Mouse (Mus musculus): ENCODE results near the gene Ficd. TPM values are rescaled to one million over a fixed set of nuclear protein-coding genes. Genes with fewer than 3 reads are reported as not detected.
A peak's percentile ranks its signal among the peaks of the same experiment; 100 is the strongest.

Gene Ficd
- polyA plus RNA-seq, 1 experiment from 2014 or later, result 7.0 TPM

DNA sequence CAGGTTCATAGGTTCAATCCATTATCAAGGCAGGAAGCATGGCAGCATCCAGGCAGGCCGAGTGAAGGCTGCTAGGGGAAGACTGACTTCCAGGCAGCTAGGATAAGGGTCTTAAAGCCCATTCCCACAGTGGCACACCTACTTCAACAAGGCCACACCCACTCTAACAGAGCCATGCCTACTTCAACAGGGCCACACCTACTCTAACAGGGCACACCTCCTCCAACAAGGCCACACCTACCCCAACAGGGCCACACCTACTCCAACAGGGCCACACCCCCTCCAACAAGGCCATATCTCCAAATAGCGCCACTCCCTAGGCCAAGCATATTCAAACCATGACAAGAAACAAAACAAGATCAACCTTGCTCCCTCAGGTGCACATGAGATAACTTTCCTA, 22.7 kb upstream of the Ficd start:
- Histone ChIP-seq H3K27ac (ENCODE audit: low read length) (no peak overlapping the region), H3K9me3 (ENCODE audit: low read length) (no peaks in the 10 kb centered on the region)
- WGBS, result 76% methylated on average over 2 of the region's 2 CpGs

DNA sequence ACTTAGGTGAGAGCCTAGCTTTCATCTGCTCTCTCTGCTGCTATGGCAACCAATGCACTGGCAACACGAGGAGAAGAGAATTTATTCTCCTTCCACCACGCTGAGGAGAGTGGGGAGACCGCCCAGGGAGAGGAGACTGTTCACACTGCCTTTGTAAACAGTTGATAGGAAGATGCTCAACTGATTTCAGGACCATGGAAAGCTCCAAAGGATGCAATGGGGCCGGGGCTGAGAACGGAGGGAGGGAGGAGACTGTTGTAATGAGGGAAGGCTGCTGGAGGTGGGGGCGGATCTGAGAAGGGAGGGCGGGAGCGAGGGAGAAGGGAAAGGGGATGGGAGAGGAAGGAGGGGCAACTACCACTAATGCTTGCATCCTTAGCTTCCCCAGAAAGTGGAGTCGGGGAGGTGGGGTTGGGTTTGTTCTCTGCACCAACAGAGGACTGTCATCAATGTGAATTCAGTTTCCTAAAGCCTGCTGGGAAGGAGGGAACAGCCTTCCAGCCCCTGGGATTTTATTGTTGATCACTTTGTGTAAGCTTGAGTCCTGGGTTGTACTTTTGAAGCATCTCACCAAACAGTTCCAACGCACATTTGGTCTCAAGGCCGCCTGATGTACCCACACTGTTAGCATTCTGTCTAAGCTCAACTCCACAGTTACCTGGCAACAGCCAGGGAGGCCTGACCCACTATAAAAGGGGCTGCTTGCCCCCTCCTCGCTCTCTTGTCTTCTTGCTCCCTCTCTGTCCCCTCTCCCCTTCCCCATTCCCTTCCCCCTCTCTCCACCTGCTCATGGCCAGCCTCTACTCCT, 18.8 kb upstream of the Ficd start:
- Histone ChIP-seq H3K4me3 (ENCODE audit: low read length) (no peak overlapping the region), H3K9me3 (ENCODE audit: low read length) (no peaks in the 10 kb centered on the region), H3K9ac (replicated peaks; ENCODE audit: low read length) (no peak overlapping the region), H3K4me2 (replicated peaks; ENCODE audit: low read depth, low read length) (no peak overlapping the region), H3K4me1 (ENCODE audit: insufficient read depth, low read length) (no peaks in the 10 kb centered on the region), H3K36me3 (ENCODE audit: insufficient read depth, low read length) (no peaks in the 10 kb centered on the region), H3K27ac (ENCODE audit: low read length) (no peak overlapping the region), H3K27me3 (ENCODE audit: insufficient read depth, low read length) (no peaks in the 10 kb centered on the region)
- ATAC-seq (ENCODE audit: low FRiP score, low TSS enrichment), result 0 out of 2 replicates have a peak, but pooled peaks have one; percentile 65
- 6% methylated on average over 12 of the region's 12 CpGs for WGBS

More for the DNA sequence above, 22.7 kb upstream of the Ficd start:
- no peaks in the 10 kb centered on the region for H3K36me3 ChIP-seq (ENCODE audit: insufficient read depth, low read length)
- no peaks in the 10 kb centered on the region for H3K4me1 ChIP-seq (ENCODE audit: insufficient read depth, low read length)
- no peak for ATAC-seq (ENCODE audit: low FRiP score, low TSS enrichment)
- no peak overlapping the region for H3K4me2 ChIP-seq (replicated peaks; ENCODE audit: low read depth, low read length)
- no peaks in the 10 kb centered on the region for H3K27me3 ChIP-seq (ENCODE audit: insufficient read depth, low read length)
- no peak overlapping the region for H3K4me3 ChIP-seq (ENCODE audit: low read length)
- no peak overlapping the region for H3K9ac ChIP-seq (replicated peaks; ENCODE audit: low read length)

- no peak for ATAC-seq (ENCODE audit: low FRiP score, low TSS enrichment)
- no peaks in the 10 kb centered on the region for H3K36me3 ChIP-seq (ENCODE audit: insufficient read depth, low read length)
- no peaks in the 10 kb centered on the region for H3K27me3 ChIP-seq (ENCODE audit: insufficient read depth, low read length)
- no peaks in the 10 kb centered on the region for H3K4me1 ChIP-seq (ENCODE audit: insufficient read depth, low read length)
- no peaks in the 10 kb centered on the region for H3K9me3 ChIP-seq (ENCODE audit: low read length)
- H3K27ac ChIP-seq (ENCODE audit: low read length), result no peak overlapping the region
- WGBS, result 80% methylated on average over 8 of the region's 8 CpGs
- no peak overlapping the region for H3K4me2 ChIP-seq (replicated peaks; ENCODE audit: low read depth, low read length)
- no peak overlapping the region for H3K9ac ChIP-seq (replicated peaks; ENCODE audit: low read length)
- H3K4me3 ChIP-seq (ENCODE audit: low read length), result no peak overlapping the region
Measured at GRCm38 (mm10) chr5:113719221-113719661, 16.4 kb upstream of the Ficd start.

- H3K36me3 ChIP-seq (ENCODE audit: insufficient read depth, low read length), result no peaks in the 10 kb centered on the region
- H3K27me3 ChIP-seq (ENCODE audit: insufficient read depth, low read length), result no peaks in the 10 kb centered on the region
- no peak overlapping the region for H3K4me3 ChIP-seq (ENCODE audit: low read length)
- WGBS, result 86% methylated on average over 10 of the region's 10 CpGs
- ATAC-seq (ENCODE audit: low FRiP score, low TSS enrichment), result no peak
- no peaks in the 10 kb centered on the region for H3K9me3 ChIP-seq (ENCODE audit: low read length)
- H3K4me2 ChIP-seq (replicated peaks; ENCODE audit: low read depth, low read length), result no peak overlapping the region
- no peaks in the 10 kb centered on the region for H3K4me1 ChIP-seq (ENCODE audit: insufficient read depth, low read length)
- H3K9ac ChIP-seq (replicated peaks; ENCODE audit: low read length), result no peak overlapping the region
- no peak overlapping the region for H3K27ac ChIP-seq (ENCODE audit: low read length)
Measured at GRCm38 (mm10) chr5:113722224-113723013, 13.2 kb upstream of the Ficd start.

DNA sequence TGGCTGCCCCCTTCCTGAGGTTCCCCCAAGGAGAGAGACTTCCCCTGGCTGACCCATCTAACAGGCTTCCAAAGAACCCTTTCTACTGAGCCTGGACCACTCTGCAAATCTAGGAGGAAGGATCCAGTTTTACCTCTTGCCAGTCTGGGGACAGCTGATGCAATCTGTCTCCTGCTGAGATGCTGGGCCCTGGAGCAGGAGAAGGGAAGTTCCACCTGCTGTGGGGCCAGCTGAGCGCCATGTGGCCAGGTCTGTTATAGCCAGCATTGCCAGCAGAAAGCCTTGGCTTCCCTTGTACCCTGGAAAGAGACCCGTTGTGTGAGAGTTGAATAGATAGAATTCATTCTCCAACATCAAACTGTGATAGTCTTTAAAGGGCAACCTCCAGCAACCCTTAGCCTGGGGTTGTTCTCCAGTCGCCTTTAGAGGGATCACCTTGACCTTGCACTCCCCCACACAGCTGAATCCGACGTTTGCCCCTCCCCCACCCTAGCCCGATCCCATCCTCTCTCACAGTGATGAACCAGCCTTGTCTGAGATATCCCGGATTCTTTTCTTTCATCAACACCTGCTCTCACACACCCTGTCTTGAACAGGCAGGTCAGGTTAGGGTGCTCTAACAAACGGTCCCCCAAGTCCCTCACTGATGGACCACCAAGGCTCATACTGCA, 11.9 kb upstream of the Ficd start:
- Histone ChIP-seq H3K4me3 (ENCODE audit: low read length) (no peak overlapping the region), H3K4me1 (ENCODE audit: insufficient read depth, low read length) (no peaks in the 10 kb centered on the region)
- 38% methylated on average over 8 of the region's 8 CpGs for WGBS

GRCm38 (mm10) chr5:113724446-113724845, 11.2 kb upstream of the Ficd start, which contains the start of gene 1700069L16Rik:
Gene 1700069L16Rik (minus strand): TSS chr5:113724772.
- Histone ChIP-seq H3K9ac (replicated peaks; ENCODE audit: low read length) (no peak within 1 kb of the TSS), H3K4me3 (ENCODE audit: low read length) (no peak within 1 kb of the TSS), H3K4me1 (ENCODE audit: insufficient read depth, low read length) (no peaks in the 10 kb centered on the region), H3K27ac (ENCODE audit: low read length) (no peak within 1 kb of the TSS), H3K9me3 (ENCODE audit: low read length) (no peaks in the 10 kb centered on the region), H3K27me3 (ENCODE audit: insufficient read depth, low read length) (no peaks in the 10 kb centered on the region), H3K4me2 (replicated peaks; ENCODE audit: low read depth, low read length) (no peak within 1 kb of the TSS), H3K36me3 (ENCODE audit: insufficient read depth, low read length) (no peaks in the 10 kb centered on the region)
- WGBS, result 3% methylated on average over 15 of the region's 15 CpGs
- ATAC-seq (ENCODE audit: low FRiP score, low TSS enrichment), result peak; percentile 35; the same call in 1 of the 2 replicates

More for the DNA sequence above, 11.9 kb upstream of the Ficd start:
- Histone ChIP-seq H3K27me3 (ENCODE audit: insufficient read depth, low read length) (no peaks in the 10 kb centered on the region), H3K4me2 (replicated peaks; ENCODE audit: low read depth, low read length) (no peak overlapping the region), H3K27ac (ENCODE audit: low read length) (no peak overlapping the region), H3K36me3 (ENCODE audit: insufficient read depth, low read length) (no peaks in the 10 kb centered on the region), H3K9me3 (ENCODE audit: low read length) (no peaks in the 10 kb centered on the region), H3K9ac (replicated peaks; ENCODE audit: low read length) (no peak overlapping the region)
- 0 out of 2 replicates have a peak, but pooled peaks have one; percentile 2 for ATAC-seq (ENCODE audit: low FRiP score, low TSS enrichment)

DNA sequence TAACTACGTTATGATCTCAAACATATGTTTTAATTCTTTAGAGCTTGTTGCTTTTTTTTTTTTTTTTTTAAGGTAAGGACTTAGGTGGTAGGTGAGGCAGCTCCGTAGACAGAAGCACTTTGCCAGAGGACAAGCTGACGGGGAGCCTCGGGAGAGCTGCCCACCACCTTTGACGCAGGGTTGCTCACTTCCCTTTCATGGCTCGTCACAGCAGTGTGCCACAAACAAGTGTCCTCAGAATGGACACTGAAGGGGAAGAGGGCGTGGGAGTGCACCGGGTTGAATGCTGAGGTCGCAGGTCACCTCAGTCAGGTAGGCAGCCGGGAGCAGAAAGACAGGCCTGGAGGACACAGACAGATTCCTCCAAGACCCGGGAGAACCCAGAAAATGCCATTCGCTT, 10.2 kb upstream of the Ficd start:
- no peak for ATAC-seq (ENCODE audit: low FRiP score, low TSS enrichment)
- no peak overlapping the region for H3K27ac ChIP-seq (ENCODE audit: low read length)
- WGBS, result 57% methylated on average over 12 of the region's 12 CpGs
- H3K9me3 ChIP-seq (ENCODE audit: low read length), result no peaks in the 10 kb centered on the region
- no peaks in the 10 kb centered on the region for H3K36me3 ChIP-seq (ENCODE audit: insufficient read depth, low read length)
- H3K4me1 ChIP-seq (ENCODE audit: insufficient read depth, low read length), result 0 out of 2 replicates have a peak, but pooled peaks cover under 1% of the 10 kb centered on the region
- H3K27me3 ChIP-seq (ENCODE audit: insufficient read depth, low read length), result no peaks in the 10 kb centered on the region
- H3K4me3 ChIP-seq (ENCODE audit: low read length), result no peak overlapping the region
- H3K9ac ChIP-seq (replicated peaks; ENCODE audit: low read length), result no peak overlapping the region
- H3K4me2 ChIP-seq (replicated peaks; ENCODE audit: low read depth, low read length), result no peak overlapping the region

GRCm38 (mm10) chr5:113726618-113727017, 9.0 kb upstream of the Ficd start:
- 80% methylated on average over 6 of the region's 6 CpGs for WGBS
- H3K36me3 ChIP-seq (ENCODE audit: insufficient read depth, low read length), result no peaks in the 10 kb centered on the region
- no peaks in the 10 kb centered on the region for H3K9me3 ChIP-seq (ENCODE audit: low read length)
- H3K4me1 ChIP-seq (ENCODE audit: insufficient read depth, low read length), result peaks cover 5% of the 10 kb centered on the region; the same call in 1 of the 2 replicates
- H3K4me3 ChIP-seq (ENCODE audit: low read length), result no peak overlapping the region
- no peaks in the 10 kb centered on the region for H3K27me3 ChIP-seq (ENCODE audit: insufficient read depth, low read length)
- no peak overlapping the region for H3K4me2 ChIP-seq (replicated peaks; ENCODE audit: low read depth, low read length)
- H3K9ac ChIP-seq (replicated peaks; ENCODE audit: low read length), result no peak overlapping the region
- ATAC-seq (ENCODE audit: low FRiP score, low TSS enrichment), result no peak
- H3K27ac ChIP-seq (ENCODE audit: low read length), result no peak overlapping the region

GRCm38 (mm10) chr5:113727238-113727637, 8.4 kb upstream of the Ficd start:
- Histone ChIP-seq H3K4me1 (ENCODE audit: insufficient read depth, low read length) (peaks cover 5% of the 10 kb centered on the region; the same call in 1 of the 2 replicates), H3K9ac (replicated peaks; ENCODE audit: low read length) (no peak overlapping the region), H3K4me2 (replicated peaks; ENCODE audit: low read depth, low read length) (no peak overlapping the region), H3K4me3 (ENCODE audit: low read length) (no peak overlapping the region), H3K27ac (ENCODE audit: low read length) (no peak overlapping the region), H3K27me3 (ENCODE audit: insufficient read depth, low read length) (no peaks in the 10 kb centered on the region), H3K36me3 (ENCODE audit: insufficient read depth, low read length) (no peaks in the 10 kb centered on the region), H3K9me3 (ENCODE audit: low read length) (no peaks in the 10 kb centered on the region)
- WGBS, result 68% methylated on average over 12 of the region's 12 CpGs
- no peak for ATAC-seq (ENCODE audit: low FRiP score, low TSS enrichment)

Data from kidney, embryonic 16.5 days (tissue).